22 mouse cellular contexts compared by ENCODE assay signal in the genomic region with DNA sequence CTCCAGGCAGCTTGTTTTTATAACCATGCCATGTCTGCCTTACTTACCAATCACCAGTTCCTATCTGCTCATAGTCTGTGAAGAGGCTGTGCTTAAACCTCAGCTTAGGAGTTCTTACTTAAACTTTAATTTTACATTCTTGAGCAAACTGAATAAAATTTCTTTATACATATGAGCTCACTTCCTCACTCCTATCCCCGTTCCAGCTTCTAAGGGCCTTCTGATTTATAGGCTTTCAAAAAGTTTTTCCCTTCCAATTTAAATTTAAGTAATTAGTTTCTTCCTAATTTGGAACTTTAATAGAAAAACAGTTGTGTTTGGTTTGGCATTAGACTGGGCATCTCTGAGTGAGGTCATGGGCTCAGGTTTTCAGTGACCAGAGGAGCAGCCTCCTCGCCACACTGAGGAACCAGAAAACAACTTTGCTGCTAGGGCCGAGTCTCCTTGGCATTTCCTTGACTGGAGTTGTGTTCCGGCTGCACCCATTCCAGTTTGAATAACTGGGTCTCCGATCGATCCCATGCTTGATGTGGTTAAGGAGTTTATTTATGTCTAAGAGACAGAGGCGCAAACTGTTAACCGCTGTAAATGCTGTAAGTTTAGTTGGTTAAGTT.
DNase-seq lines count a peak whose midpoint lies in the region; ATAC-seq lines count a peak whose summit lies in the region.
"Had no signal": no experiment of that assay in that cellular context is flagged by ENCODE, and none has a peak within 500 bp of the region (broad histone marks: within the 10 kb centered on the region; RNA-seq: fewer than 3 reads in every experiment).

No protein-coding gene starts in this region.

- H3K4me1 ChIP-seq in embryonic facial prominence, embryonic 14.5 days (ENCODE audit: control insufficient read depth, insufficient read depth, low read length) = peaks cover 14% of the 10 kb centered on the region
- peaks cover 8% of the 10 kb centered on the region for H3K4me1 ChIP-seq in embryonic facial prominence, embryonic 10.5 days
- H3K4me1 ChIP-seq in lung, embryonic 16.5 days (replicated peaks; ENCODE audit: control insufficient read depth, insufficient read depth, low read length) = peaks cover 14% of the 10 kb centered on the region
- H3K4me1 ChIP-seq: heart, embryonic 15.5 days had no signal

- WGBS in embryonic facial prominence, embryonic 14.5 days = 69% methylated on average over 8 of the region's 8 CpGs
- WGBS in embryonic facial prominence, embryonic 10.5 days = 86% methylated on average over 8 of the region's 8 CpGs
- WGBS in lung, embryonic 16.5 days = 54% methylated on average over 8 of the region's 8 CpGs

- no peak overlapping the region for H3K4me3 ChIP-seq in embryonic facial prominence, embryonic 14.5 days (ENCODE audit: low read depth, low read length)
- H3K4me3 ChIP-seq in embryonic facial prominence, embryonic 10.5 days = no peak overlapping the region
- no peak overlapping the region for H3K4me3 ChIP-seq in lung, embryonic 16.5 days (ENCODE audit: low read length)
- H3K4me3 ChIP-seq: forebrain, embryonic 10.5 days; heart, embryonic 15.5 days; hindbrain, embryonic 13.5 days had no signal

- no peaks in the 10 kb centered on the region for H3K36me3 ChIP-seq in embryonic facial prominence, embryonic 14.5 days (ENCODE audit: control insufficient read depth, insufficient read depth, low read length)
- no peaks in the 10 kb centered on the region for H3K36me3 ChIP-seq in embryonic facial prominence, embryonic 10.5 days (replicated peaks)
- no peaks in the 10 kb centered on the region for H3K36me3 ChIP-seq in lung, embryonic 16.5 days (ENCODE audit: control insufficient read depth, insufficient read depth, low read length)
- H3K36me3 ChIP-seq: forebrain, embryonic 10.5 days; G1E; heart, embryonic 15.5 days; hindbrain, embryonic 13.5 days had no signal

- H3K9me3 ChIP-seq in embryonic facial prominence, embryonic 14.5 days (ENCODE audit: control insufficient read depth, low read length) = no peaks in the 10 kb centered on the region
- H3K9me3 ChIP-seq in embryonic facial prominence, embryonic 10.5 days = no peaks in the 10 kb centered on the region
- no peaks in the 10 kb centered on the region for H3K9me3 ChIP-seq in lung, embryonic 16.5 days (ENCODE audit: control insufficient read depth, low read length)
- H3K9me3 ChIP-seq: forebrain, embryonic 10.5 days; G1E; heart, embryonic 15.5 days; hindbrain, embryonic 13.5 days had no signal

- no peak overlapping the region for H3K4me2 ChIP-seq in embryonic facial prominence, embryonic 14.5 days (ENCODE audit: low read depth, low read length)
- H3K4me2 ChIP-seq in lung, embryonic 16.5 days (ENCODE audit: low read depth, low read length) = no peak overlapping the region
- H3K4me2 ChIP-seq: heart, embryonic 11.5 days; heart, embryonic 15.5 days; hindbrain, embryonic 13.5 days had no signal

- no peak for DNase-seq in embryonic facial prominence, embryonic 14.5 days (ENCODE audit: low spot score)
- DNase-seq in embryonic facial prominence, embryonic 10.5 days (ENCODE audit: low spot score) = no peak
- DNase-seq in kidney, postnatal 14 days = peak; percentile 5
- DNase-seq in kidney, adult 11 months = no peak
- no peak for DNase-seq in lung, postnatal 36 days
- DNase-seq: adrenal gland, adult 8-10 months; adrenal gland, postnatal 36 days; B cell, adult 2 months; cerebellum, adult 2 months; cerebellum, postnatal 10 days; gastrocnemius, postnatal 36 days; heart, adult 18-20 months; heart, postnatal 14 days had no signal

- H3K27me3 ChIP-seq in embryonic facial prominence, embryonic 14.5 days (replicated peaks; ENCODE audit: control insufficient read depth, insufficient read depth, low read length) = no peaks in the 10 kb centered on the region
- H3K27me3 ChIP-seq in embryonic facial prominence, embryonic 10.5 days (replicated peaks; ENCODE audit: low read depth, poor library complexity, severe bottlenecking) = no peaks in the 10 kb centered on the region
- H3K27me3 ChIP-seq in lung, embryonic 16.5 days (ENCODE audit: control insufficient read depth, insufficient read depth, low read depth, low read length) = no peaks in the 10 kb centered on the region
- H3K27me3 ChIP-seq: heart, embryonic 15.5 days; hindbrain, embryonic 13.5 days had no signal

- peak overlapping the region; percentile 63 for H3K27ac ChIP-seq in embryonic facial prominence, embryonic 14.5 days (replicated peaks; ENCODE audit: low read depth, low read length)
- H3K27ac ChIP-seq in embryonic facial prominence, embryonic 10.5 days (replicated peaks) = no peak overlapping the region
- H3K27ac ChIP-seq in lung, embryonic 16.5 days (ENCODE audit: low read length) = peak overlapping the region; percentile 82
- H3K27ac ChIP-seq: forebrain, embryonic 10.5 days; heart, embryonic 15.5 days; hindbrain, embryonic 13.5 days had no signal

- no peak for ATAC-seq in embryonic facial prominence, embryonic 14.5 days (ENCODE audit: low read depth)
- no peak for ATAC-seq in lung, embryonic 16.5 days (ENCODE audit: low read depth)
- ATAC-seq in erythroid progenitor cell, adult 5-6 weeks (replicated peaks; ENCODE audit: low FRiP score, poor library complexity, severe bottlenecking) = no peak
- ATAC-seq: CD4-positive, CD25-positive, alpha-beta regulatory T cell, adult 4 months; forebrain, embryonic 14.5 days had no signal

- H3K9ac ChIP-seq in embryonic facial prominence, embryonic 14.5 days (ENCODE audit: low read depth, low read length) = no peak overlapping the region
- H3K9ac ChIP-seq in lung, embryonic 16.5 days (ENCODE audit: low read length) = no peak overlapping the region
- H3K9ac ChIP-seq: heart, embryonic 15.5 days; hindbrain, embryonic 13.5 days had no signal
